ENCODE assay signal across 16 mouse cellular contexts in the genomic region with DNA sequence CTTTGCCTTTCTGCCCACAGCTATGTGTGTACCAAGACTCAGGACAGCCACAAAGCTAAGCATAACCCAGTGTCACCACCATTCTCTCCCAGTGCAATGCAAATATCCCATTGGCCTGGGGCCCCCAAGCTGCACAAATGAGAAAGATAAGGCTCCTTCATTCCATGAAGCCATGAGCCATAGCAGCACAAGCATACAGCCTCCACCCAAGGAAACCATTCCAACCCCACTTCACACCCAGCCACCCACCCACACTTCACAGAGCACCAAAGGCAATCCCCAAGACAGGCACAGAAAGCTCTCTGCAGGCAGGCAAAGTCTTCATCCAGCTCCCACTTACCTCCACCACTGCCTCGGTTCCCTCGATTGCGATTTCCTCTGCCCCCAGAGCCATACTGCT. TPM values are rescaled to one million over a fixed set of nuclear protein-coding genes. Genes with fewer than 3 reads are reported as not detected.
DNase-seq lines count a peak whose midpoint lies in the region; ATAC-seq lines count a peak whose summit lies in the region.
"Had no signal": no experiment of that assay in that cellular context is flagged by ENCODE, and none has a peak within 500 bp of the region (broad histone marks: within the 10 kb centered on the region; RNA-seq: fewer than 3 reads in every experiment).

No protein-coding gene starts in this region.

- no peak for DNase-seq in forebrain, embryonic 14.5 days (ENCODE audit: low spot score)
- DNase-seq in kidney, adult 8-10 months = no peak
- no peak for DNase-seq in adrenal gland, adult (ENCODE audit: inconsistent age in 2 of 2, low spot score in 1 of 2)
- no peak for DNase-seq in embryo, embryonic 9.5 days (ENCODE audit: extremely low spot score)
- DNase-seq: adrenal gland, postnatal 10 days; cerebellum, postnatal 25 days; gastrocnemius, postnatal 25 days; kidney, postnatal 14 days; lung, embryonic 14.5 days; thymus, postnatal 14 days had no signal

- peaks cover 80% of the 10 kb centered on the region for H3K36me3 ChIP-seq in forebrain, embryonic 12.5 days (replicated peaks)
- peaks cover 84% of the 10 kb centered on the region for H3K36me3 ChIP-seq in forebrain, embryonic 14.5 days (ENCODE audit: control insufficient read depth, insufficient read depth, low read length)
- H3K36me3 ChIP-seq in kidney, embryonic 16.5 days (ENCODE audit: insufficient read depth, low read length) = peaks cover 79% of the 10 kb centered on the region
- H3K36me3 ChIP-seq in neural tube, embryonic 12.5 days = peaks cover 80% of the 10 kb centered on the region
- peaks cover 76% of the 10 kb centered on the region for H3K36me3 ChIP-seq in neural tube, embryonic 15.5 days

- no peaks in the 10 kb centered on the region for H3K27me3 ChIP-seq in forebrain, embryonic 12.5 days
- H3K27me3 ChIP-seq in forebrain, embryonic 14.5 days (replicated peaks; ENCODE audit: control insufficient read depth, insufficient read depth, low read length) = no peaks in the 10 kb centered on the region
- no peaks in the 10 kb centered on the region for H3K27me3 ChIP-seq in kidney, embryonic 16.5 days (ENCODE audit: insufficient read depth, low read length)
- H3K27me3 ChIP-seq in neural tube, embryonic 12.5 days (replicated peaks) = no peaks in the 10 kb centered on the region
- H3K27me3 ChIP-seq in neural tube, embryonic 15.5 days (replicated peaks) = no peaks in the 10 kb centered on the region
- H3K27me3 ChIP-seq: embryonic facial prominence, embryonic 12.5 days; forebrain, embryonic 15.5 days had no signal

- H3K9me3 ChIP-seq in forebrain, embryonic 12.5 days = no peaks in the 10 kb centered on the region
- H3K9me3 ChIP-seq in forebrain, embryonic 14.5 days (replicated peaks; ENCODE audit: control insufficient read depth, low read length) = no peaks in the 10 kb centered on the region
- no peaks in the 10 kb centered on the region for H3K9me3 ChIP-seq in kidney, embryonic 16.5 days (ENCODE audit: low read length)
- H3K9me3 ChIP-seq in neural tube, embryonic 12.5 days = no peaks in the 10 kb centered on the region
- no peaks in the 10 kb centered on the region for H3K9me3 ChIP-seq in neural tube, embryonic 15.5 days (replicated peaks)
- H3K9me3 ChIP-seq: embryonic facial prominence, embryonic 12.5 days; forebrain, embryonic 15.5 days had no signal

- WGBS in forebrain, embryonic 12.5 days = 93% methylated on average over 3 of the region's 3 CpGs
- 91% methylated on average over 3 of the region's 3 CpGs for WGBS in forebrain, embryonic 14.5 days
- 89% methylated on average over 3 of the region's 3 CpGs for WGBS in kidney, embryonic 16.5 days
- 93% methylated on average over 3 of the region's 3 CpGs for WGBS in neural tube, embryonic 12.5 days
- WGBS in neural tube, embryonic 15.5 days = 96% methylated on average over 3 of the region's 3 CpGs

- no peak overlapping the region for H3K27ac ChIP-seq in forebrain, embryonic 12.5 days
- H3K27ac ChIP-seq in forebrain, embryonic 14.5 days (ENCODE audit: low read depth, low read length) = no peak overlapping the region
- H3K27ac ChIP-seq in kidney, embryonic 16.5 days (ENCODE audit: low read length) = no peak overlapping the region
- no peak overlapping the region for H3K27ac ChIP-seq in neural tube, embryonic 12.5 days
- no peak overlapping the region for H3K27ac ChIP-seq in neural tube, embryonic 15.5 days (replicated peaks)
- H3K27ac ChIP-seq: embryonic facial prominence, embryonic 12.5 days; forebrain, embryonic 15.5 days had no signal

- no peak for ATAC-seq in forebrain, embryonic 12.5 days (ENCODE audit: low FRiP score)
- no peak for ATAC-seq in forebrain, embryonic 14.5 days
- no peak for ATAC-seq in kidney, embryonic 16.5 days (ENCODE audit: low FRiP score, low TSS enrichment)
- ATAC-seq in neural tube, embryonic 12.5 days (ENCODE audit: low FRiP score, low read depth) = no peak
- ATAC-seq in neural tube, embryonic 15.5 days (ENCODE audit: low FRiP score) = no peak
- ATAC-seq: forebrain, embryonic 15.5 days had no signal

- no peak overlapping the region for H3K4me2 ChIP-seq in forebrain, embryonic 12.5 days
- no peak overlapping the region for H3K4me2 ChIP-seq in forebrain, embryonic 14.5 days (ENCODE audit: low read length)
- H3K4me2 ChIP-seq in kidney, embryonic 16.5 days (replicated peaks; ENCODE audit: low read depth, low read length) = no peak overlapping the region
- 0 out of 2 replicates have a peak overlapping the region, but pooled peaks have one; percentile 1 for H3K4me2 ChIP-seq in neural tube, embryonic 12.5 days (replicated peaks)
- no peak overlapping the region for H3K4me2 ChIP-seq in neural tube, embryonic 15.5 days
- H3K4me2 ChIP-seq: embryonic facial prominence, embryonic 12.5 days; forebrain, embryonic 15.5 days had no signal

- H3K9ac ChIP-seq in forebrain, embryonic 12.5 days = no peak overlapping the region
- H3K9ac ChIP-seq in forebrain, embryonic 14.5 days (ENCODE audit: low read length) = no peak overlapping the region
- H3K9ac ChIP-seq in kidney, embryonic 16.5 days (replicated peaks; ENCODE audit: low read length) = 0 out of 2 replicates have a peak overlapping the region, but pooled peaks have one; percentile 23
- peak overlapping the region; percentile 17; the same call in 1 of the 2 replicates for H3K9ac ChIP-seq in neural tube, embryonic 12.5 days
- no peak overlapping the region for H3K9ac ChIP-seq in neural tube, embryonic 15.5 days (replicated peaks)
- H3K9ac ChIP-seq: embryonic facial prominence, embryonic 12.5 days; forebrain, embryonic 15.5 days; lung, embryonic 14.5 days had no signal

- peaks cover 44% of the 10 kb centered on the region for H3K4me1 ChIP-seq in forebrain, embryonic 12.5 days
- H3K4me1 ChIP-seq in forebrain, embryonic 14.5 days (ENCODE audit: control insufficient read depth, insufficient read depth, low read length) = peaks cover 24% of the 10 kb centered on the region
- peaks cover 33% of the 10 kb centered on the region for H3K4me1 ChIP-seq in kidney, embryonic 16.5 days (ENCODE audit: insufficient read depth, low read length)
- H3K4me1 ChIP-seq in neural tube, embryonic 12.5 days = peaks cover 28% of the 10 kb centered on the region
- H3K4me1 ChIP-seq in neural tube, embryonic 15.5 days = peaks cover 45% of the 10 kb centered on the region

- H3K4me3 ChIP-seq in forebrain, embryonic 12.5 days (replicated peaks) = peak overlapping the region; percentile 2; the same call in 1 of the 2 replicates
- no peak overlapping the region for H3K4me3 ChIP-seq in forebrain, embryonic 14.5 days (ENCODE audit: low read depth, low read length)
- no peak overlapping the region for H3K4me3 ChIP-seq in kidney, embryonic 16.5 days (ENCODE audit: low read length)
- no peak overlapping the region for H3K4me3 ChIP-seq in neural tube, embryonic 12.5 days
- no peak overlapping the region for H3K4me3 ChIP-seq in neural tube, embryonic 15.5 days (replicated peaks)
- H3K4me3 ChIP-seq: embryonic facial prominence, embryonic 12.5 days; forebrain, embryonic 15.5 days had no signal

RNA-seq across cellular contexts. Expression of gene Hnrnpab, which starts 4.4 kb away (rescaled TPM):
- 853 and 874 TPM in 2 replicates for polyA plus RNA-seq in forebrain, embryonic 12.5 days (2016; fragmentation: Nextera tagmentation; extraction: Ambion mirVana)
- polyA plus RNA-seq in forebrain, embryonic 14.5 days (2014; fragmentation: Nextera tagmentation; extraction: Ambion mirVana) = 545 and 644 TPM in 2 replicates
- polyA plus RNA-seq in kidney, embryonic 16.5 days (2015; fragmentation: Nextera tagmentation; extraction: Ambion mirVana) = 343 and 374 TPM in 2 replicates
- polyA plus RNA-seq in neural tube, embryonic 12.5 days (2016; fragmentation: Nextera tagmentation; extraction: Ambion mirVana) = 734 and 808 TPM in 2 replicates
- 241 and 285 TPM in 2 replicates for polyA plus RNA-seq in neural tube, embryonic 15.5 days (2015; fragmentation: Nextera tagmentation; extraction: Ambion mirVana)

RNA-seq across cellular contexts. Expression of gene Nhp2, which starts 17.3 kb away (rescaled TPM):
- 126 and 131 TPM in 2 replicates for polyA plus RNA-seq in forebrain, embryonic 12.5 days (2016; fragmentation: Nextera tagmentation; extraction: Ambion mirVana)
- 114 and 150 TPM in 2 replicates for polyA plus RNA-seq in forebrain, embryonic 14.5 days (2014; fragmentation: Nextera tagmentation; extraction: Ambion mirVana)
- 156 and 158 TPM in 2 replicates for polyA plus RNA-seq in kidney, embryonic 16.5 days (2015; fragmentation: Nextera tagmentation; extraction: Ambion mirVana)
- 121 and 122 TPM in 2 replicates for polyA plus RNA-seq in neural tube, embryonic 12.5 days (2016; fragmentation: Nextera tagmentation; extraction: Ambion mirVana)
- polyA plus RNA-seq in neural tube, embryonic 15.5 days (2015; fragmentation: Nextera tagmentation; extraction: Ambion mirVana) = 96.3 and 117 TPM in 2 replicates

RNA-seq across cellular contexts. Expression of gene Phykpl, which starts 17.7 kb away (rescaled TPM):
- 15.1 and 16.4 TPM in 2 replicates for polyA plus RNA-seq in forebrain, embryonic 12.5 days (2016; fragmentation: Nextera tagmentation; extraction: Ambion mirVana)
- polyA plus RNA-seq in forebrain, embryonic 14.5 days (2014; fragmentation: Nextera tagmentation; extraction: Ambion mirVana) = 9.2 and 9.7 TPM in 2 replicates
- 25.0 and 26.2 TPM in 2 replicates for polyA plus RNA-seq in kidney, embryonic 16.5 days (2015; fragmentation: Nextera tagmentation; extraction: Ambion mirVana)
- 14.4 and 16.1 TPM in 2 replicates for polyA plus RNA-seq in neural tube, embryonic 12.5 days (2016; fragmentation: Nextera tagmentation; extraction: Ambion mirVana)
- 8.1 and 10.9 TPM in 2 replicates for polyA plus RNA-seq in neural tube, embryonic 15.5 days (2015; fragmentation: Nextera tagmentation; extraction: Ambion mirVana)

RNA-seq across cellular contexts. Expression of gene Rmnd5b, which starts 33.4 kb away (rescaled TPM):
- polyA plus RNA-seq in forebrain, embryonic 12.5 days (2016; fragmentation: Nextera tagmentation; extraction: Ambion mirVana) = 43.4 and 44.7 TPM in 2 replicates
- polyA plus RNA-seq in forebrain, embryonic 14.5 days (2014; fragmentation: Nextera tagmentation; extraction: Ambion mirVana) = 77.0 and 86.4 TPM in 2 replicates
- polyA plus RNA-seq in kidney, embryonic 16.5 days (2015; fragmentation: Nextera tagmentation; extraction: Ambion mirVana) = 48.9 and 51.9 TPM in 2 replicates
- 57.6 and 57.7 TPM in 2 replicates for polyA plus RNA-seq in neural tube, embryonic 12.5 days (2016; fragmentation: Nextera tagmentation; extraction: Ambion mirVana)
- polyA plus RNA-seq in neural tube, embryonic 15.5 days (2015; fragmentation: Nextera tagmentation; extraction: Ambion mirVana) = 79.1 and 79.8 TPM in 2 replicates

RNA-seq across cellular contexts. Expression of gene N4bp3, which starts 48.4 kb away (rescaled TPM):
- polyA plus RNA-seq in forebrain, embryonic 12.5 days (2016; fragmentation: Nextera tagmentation; extraction: Ambion mirVana) = 9.5 and 10.5 TPM in 2 replicates
- polyA plus RNA-seq in forebrain, embryonic 14.5 days (2014; fragmentation: Nextera tagmentation; extraction: Ambion mirVana) = 6.6 and 9.9 TPM in 2 replicates
- polyA plus RNA-seq in kidney, embryonic 16.5 days (2015; fragmentation: Nextera tagmentation; extraction: Ambion mirVana) = 30.9 and 34.1 TPM in 2 replicates
- 15.1 and 16.8 TPM in 2 replicates for polyA plus RNA-seq in neural tube, embryonic 12.5 days (2016; fragmentation: Nextera tagmentation; extraction: Ambion mirVana)
- 30.0 and 31.9 TPM in 2 replicates for polyA plus RNA-seq in neural tube, embryonic 15.5 days (2015; fragmentation: Nextera tagmentation; extraction: Ambion mirVana)

Comparison
In these comparisons a context has a peak if more than half of its experiments do, and no peak if none do; other contexts are left out.
1. H3K9ac ChIP-seq: peak in kidney, embryonic 16.5 days (single experiment) and neural tube, embryonic 12.5 days (single experiment); none in forebrain, embryonic 12.5 days (single experiment), forebrain, embryonic 14.5 days (single experiment) and neural tube, embryonic 15.5 days (single experiment).